ENCODE assay signal across 33 mouse cellular contexts in the genomic region with DNA sequence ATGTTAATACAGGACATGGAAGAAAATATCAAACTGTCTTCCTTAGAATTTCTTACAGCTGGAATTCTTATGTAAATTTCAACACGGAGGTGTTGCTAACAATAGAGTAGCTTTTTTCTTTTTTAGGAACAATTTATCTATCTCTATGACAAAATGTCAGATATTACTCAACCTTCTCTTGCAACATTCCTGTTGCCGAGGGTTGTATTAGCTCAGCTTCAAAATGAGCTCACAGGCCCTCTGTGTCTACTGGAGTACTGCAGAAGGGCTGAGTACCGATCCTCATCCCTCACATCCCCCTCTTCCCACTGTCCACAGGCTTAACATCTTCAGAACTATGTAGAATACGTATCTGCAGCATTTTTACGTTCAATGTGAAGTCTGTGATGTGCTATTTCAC.
DNase-seq lines count a peak whose midpoint lies in the region; ATAC-seq and TF ChIP-seq lines count a peak whose summit lies in the region.
"Had no signal": no experiment of that assay in that cellular context is flagged by ENCODE, and none has a peak within 500 bp of the region (broad histone marks: within the 10 kb centered on the region; RNA-seq: fewer than 3 reads in every experiment).

No protein-coding gene starts in this region.

- no peaks in the 10 kb centered on the region for H3K36me3 ChIP-seq in forebrain, postnatal 0 days (ENCODE audit: insufficient read depth)
- no peaks in the 10 kb centered on the region for H3K36me3 ChIP-seq in forebrain, embryonic 15.5 days
- no peaks in the 10 kb centered on the region for H3K36me3 ChIP-seq in lung, postnatal 0 days (ENCODE audit: insufficient read depth, low read length)
- H3K36me3 ChIP-seq in hindbrain, embryonic 12.5 days, result no peaks in the 10 kb centered on the region
- H3K36me3 ChIP-seq: heart, embryonic 10.5 days; heart, embryonic 15.5 days; intestine, embryonic 15.5 days; limb, embryonic 10.5 days; limb, embryonic 15.5 days; midbrain, embryonic 12.5 days; neural tube, embryonic 13.5 days had no signal

- H3K27ac ChIP-seq in forebrain, postnatal 0 days (ENCODE audit: low read depth, low read length), result no peak overlapping the region
- no peak overlapping the region for H3K27ac ChIP-seq in forebrain, embryonic 15.5 days (replicated peaks)
- H3K27ac ChIP-seq in lung, postnatal 0 days (ENCODE audit: low read length), result no peak overlapping the region
- no peak overlapping the region for H3K27ac ChIP-seq in hindbrain, embryonic 12.5 days
- H3K27ac ChIP-seq: forebrain, embryonic 13.5 days; heart, embryonic 10.5 days; heart, embryonic 15.5 days; hindbrain, postnatal 0 days; intestine, embryonic 15.5 days; kidney, postnatal 0 days; limb, embryonic 10.5 days; limb, embryonic 15.5 days; midbrain, embryonic 12.5 days; neural tube, embryonic 13.5 days; stomach, postnatal 0 days had no signal

- ATAC-seq in forebrain, postnatal 0 days, result peak; percentile 14; the same call in 1 of the 2 replicates
- no peak for ATAC-seq in forebrain, embryonic 15.5 days (replicated peaks)
- no peak for ATAC-seq in lung, postnatal 0 days
- peak; percentile 86 for ATAC-seq in megakaryocyte progenitor cell, adult 5-6 weeks (replicated peaks; ENCODE audit: poor library complexity)
- no peak for ATAC-seq in hindbrain, embryonic 12.5 days (ENCODE audit: low FRiP score)
- ATAC-seq: CD4-positive, CD25-positive, alpha-beta regulatory T cell, adult 4 months; forebrain, embryonic 13.5 days; hindbrain, postnatal 0 days; intestine, embryonic 15.5 days had no signal

- no peaks in the 10 kb centered on the region for H3K27me3 ChIP-seq in forebrain, postnatal 0 days (ENCODE audit: insufficient read depth, low read length)
- H3K27me3 ChIP-seq in forebrain, embryonic 15.5 days, result no peaks in the 10 kb centered on the region
- no peaks in the 10 kb centered on the region for H3K27me3 ChIP-seq in lung, postnatal 0 days (replicated peaks; ENCODE audit: insufficient read depth, low read length)
- no peaks in the 10 kb centered on the region for H3K27me3 ChIP-seq in hindbrain, embryonic 12.5 days
- H3K27me3 ChIP-seq: forebrain, embryonic 13.5 days; heart, embryonic 15.5 days; intestine, embryonic 15.5 days; limb, embryonic 15.5 days; midbrain, embryonic 12.5 days; neural tube, embryonic 13.5 days had no signal

- no peak for TF ChIP-seq EP300 in lung, postnatal 0 days (IDR thresholded peaks at IDR 0.05)

- no peak for DNase-seq in forebrain, postnatal 0 days
- peak; percentile 36 for DNase-seq in lung, postnatal 0 days (ENCODE audit: low spot score)
- no peak for DNase-seq in lung, postnatal 10 days
- DNase-seq in adipocyte (ENCODE audit: low spot score), result peak; percentile 77
- no peak for DNase-seq in layer of hippocampus, adult 8-10 months (ENCODE audit: low spot score in 2 of 2)
- DNase-seq: adrenal gland, postnatal 10 days; cerebellum, adult 11 months; cerebellum, adult 9-10 months; cerebellum, postnatal 36 days; gastrocnemius, postnatal 36 days; kidney, adult 8-10 months; kidney, postnatal 4 days; layer of hippocampus, postnatal 36 days; lung, embryonic 14.5 days; right cerebral cortex, postnatal 25 days; spleen, adult 18-20 months; thymus, adult 18-20 months; thymus, postnatal 25 days had no signal

- no peak overlapping the region for H3K4me3 ChIP-seq in forebrain, postnatal 0 days (ENCODE audit: low read depth, low read length)
- H3K4me3 ChIP-seq in forebrain, embryonic 15.5 days, result no peak overlapping the region
- no peak overlapping the region for H3K4me3 ChIP-seq in lung, postnatal 0 days (ENCODE audit: low read depth, low read length)
- H3K4me3 ChIP-seq in hindbrain, embryonic 12.5 days, result no peak overlapping the region
- H3K4me3 ChIP-seq: forebrain, embryonic 13.5 days; heart, embryonic 10.5 days; heart, embryonic 15.5 days; intestine, embryonic 15.5 days; limb, embryonic 10.5 days; limb, embryonic 15.5 days; midbrain, embryonic 12.5 days; neural tube, embryonic 13.5 days had no signal

- no peak overlapping the region for H3K4me2 ChIP-seq in forebrain, postnatal 0 days (ENCODE audit: low read depth)
- no peak overlapping the region for H3K4me2 ChIP-seq in forebrain, embryonic 15.5 days (replicated peaks)
- no peak overlapping the region for H3K4me2 ChIP-seq in lung, postnatal 0 days (replicated peaks; ENCODE audit: low read depth, low read length)
- H3K4me2 ChIP-seq in hindbrain, embryonic 12.5 days (replicated peaks), result no peak overlapping the region
- H3K4me2 ChIP-seq: forebrain, embryonic 13.5 days; heart, embryonic 15.5 days; intestine, embryonic 15.5 days; limb, embryonic 15.5 days; lung, embryonic 14.5 days; midbrain, embryonic 12.5 days; neural tube, embryonic 13.5 days had no signal

- TF ChIP-seq CTCF in forebrain, postnatal 0 days (IDR thresholded peaks at IDR 0.05; ENCODE audit: low read depth), result no peak
- no peak for TF ChIP-seq CTCF in lung, postnatal 0 days (IDR thresholded peaks at IDR 0.05)

- H3K9ac ChIP-seq in forebrain, postnatal 0 days, result no peak overlapping the region
- no peak overlapping the region for H3K9ac ChIP-seq in forebrain, embryonic 15.5 days (replicated peaks)
- no peak overlapping the region for H3K9ac ChIP-seq in lung, postnatal 0 days (replicated peaks; ENCODE audit: low read depth)
- no peak overlapping the region for H3K9ac ChIP-seq in hindbrain, embryonic 12.5 days
- H3K9ac ChIP-seq: forebrain, embryonic 13.5 days; heart, embryonic 15.5 days; intestine, embryonic 15.5 days; limb, embryonic 15.5 days; lung, embryonic 14.5 days; midbrain, embryonic 12.5 days; neural tube, embryonic 13.5 days had no signal

- H3K9me3 ChIP-seq in forebrain, postnatal 0 days (ENCODE audit: low read length), result no peaks in the 10 kb centered on the region
- H3K9me3 ChIP-seq in forebrain, embryonic 15.5 days, result no peaks in the 10 kb centered on the region
- no peaks in the 10 kb centered on the region for H3K9me3 ChIP-seq in lung, postnatal 0 days (ENCODE audit: low read length)
- H3K9me3 ChIP-seq in hindbrain, embryonic 12.5 days (replicated peaks), result no peaks in the 10 kb centered on the region
- H3K9me3 ChIP-seq: forebrain, embryonic 13.5 days; heart, embryonic 10.5 days; heart, embryonic 15.5 days; intestine, embryonic 15.5 days; limb, embryonic 10.5 days; limb, embryonic 15.5 days; midbrain, embryonic 12.5 days; neural tube, embryonic 13.5 days had no signal

- no peaks in the 10 kb centered on the region for H3K4me1 ChIP-seq in forebrain, postnatal 0 days (ENCODE audit: insufficient read depth)
- H3K4me1 ChIP-seq in forebrain, embryonic 15.5 days, result no peaks in the 10 kb centered on the region
- H3K4me1 ChIP-seq in lung, postnatal 0 days (ENCODE audit: insufficient read depth, low read depth, low read length), result no peaks in the 10 kb centered on the region
- H3K4me1 ChIP-seq in hindbrain, embryonic 12.5 days, result no peaks in the 10 kb centered on the region
- H3K4me1 ChIP-seq: forebrain, embryonic 13.5 days; heart, embryonic 10.5 days; heart, embryonic 15.5 days; intestine, embryonic 15.5 days; limb, embryonic 10.5 days; limb, embryonic 15.5 days; midbrain, embryonic 12.5 days; neural tube, embryonic 13.5 days had no signal

- 81% methylated on average over 5 of the region's 5 CpGs for WGBS in forebrain, postnatal 0 days
- 83% methylated on average over 5 of the region's 5 CpGs for WGBS in forebrain, embryonic 15.5 days
- WGBS in lung, postnatal 0 days, result 63% methylated on average over 5 of the region's 5 CpGs
- 81% methylated on average over 5 of the region's 5 CpGs for WGBS in hindbrain, embryonic 12.5 days

Comparison
In these comparisons a context has a peak if more than half of its experiments do, and no peak if none do; other contexts are left out.
1. ATAC-seq: peak in forebrain, postnatal 0 days (single experiment) and megakaryocyte progenitor cell, adult 5-6 weeks (single experiment); none in forebrain, embryonic 15.5 days (single experiment), lung, postnatal 0 days (single experiment) and hindbrain, embryonic 12.5 days (single experiment).
2. DNase-seq: peak in lung, postnatal 0 days (single experiment) and adipocyte (single experiment); none in forebrain, postnatal 0 days (single experiment), lung, postnatal 10 days (single experiment) and layer of hippocampus, adult 8-10 months (0 of 2).